Mouse (Mus musculus): Measurements from ENCODE around the gene Vill.
A peak's percentile ranks its signal among the peaks of the same experiment; 100 is the strongest.

Vill gene

GRCm38 (mm10) chr9:119080040-119080675, 27.6 kb downstream of the Vill start:
- no peak for DNase-seq (ENCODE audit: low spot score)

GRCm38 (mm10) chr9:119082039-119082438, 29.5 kb downstream of the Vill start:
- DNase-seq (ENCODE audit: low spot score) = no peak

- no peak for DNase-seq (ENCODE audit: low spot score)
These were observed 30.3 kb downstream of the Vill start for GRCm38 (mm10) chr9:119082656-119083430.

GRCm38 (mm10) chr9:119083966-119084365, 31.4 kb downstream of the Vill start:
- no peak for DNase-seq (ENCODE audit: low spot score)

- no peak for DNase-seq (ENCODE audit: low spot score)
These were observed 33.9 kb downstream of the Vill start for GRCm38 (mm10) chr9:119086451-119086850.

GRCm38 (mm10) chr9:119087309-119087708, 34.7 kb downstream of the Vill start:
- DNase-seq (ENCODE audit: low spot score) = no peak

GRCm38 (mm10) chr9:119088148-119088801, 35.7 kb downstream of the Vill start:
- peak; percentile 81 for DNase-seq (ENCODE audit: low spot score)

- no peak for DNase-seq (ENCODE audit: low spot score)
These were observed 36.9 kb downstream of the Vill start for GRCm38 (mm10) chr9:119089437-119089836.

- DNase-seq (ENCODE audit: low spot score) = no peak
These were observed 37.9 kb downstream of the Vill start for GRCm38 (mm10) chr9:119090462-119090861.

- no peak for DNase-seq (ENCODE audit: low spot score)
These were observed 39.2 kb downstream of the Vill start for GRCm38 (mm10) chr9:119091581-119092310.

- DNase-seq (ENCODE audit: low spot score) = no peak
These were observed 40.2 kb downstream of the Vill start for GRCm38 (mm10) chr9:119092473-119093418.

GRCm38 (mm10) chr9:119093419-119094295, 41.1 kb downstream of the Vill start, which contains the start of gene Plcd1:
Gene Plcd1, minus strand, starts transcription at chr9:119093502.
- peak; percentile 85 for DNase-seq (ENCODE audit: low spot score)

- DNase-seq (ENCODE audit: low spot score) = no peak
These were observed 42.0 kb downstream of the Vill start for GRCm38 (mm10) chr9:119094462-119095109.

- DNase-seq (ENCODE audit: low spot score) = peak; percentile 79
These were observed 47.8 kb downstream of the Vill start for GRCm38 (mm10) chr9:119100177-119100898.

- peak; percentile 76 for DNase-seq (ENCODE audit: low spot score)
These were observed 49.6 kb downstream of the Vill start, which contains the start of gene Dlec1 for GRCm38 (mm10) chr9:119101992-119102782. Gene Dlec1, plus strand, starts transcription at chr9:119102478.

- no peak for DNase-seq (ENCODE audit: low spot score)
These were observed 50.2 kb downstream of the Vill start for GRCm38 (mm10) chr9:119102783-119103113.

- DNase-seq (ENCODE audit: low spot score) = no peak
These were observed 55.0 kb downstream of the Vill start for GRCm38 (mm10) chr9:119107566-119107965.
